Mouse (Mus musculus) G1E (cell line): ENCODE results near the gene Ghrhr. TPM values are rescaled to one million over a fixed set of nuclear protein-coding genes. Genes with fewer than 3 reads are reported as not detected.
A peak's percentile ranks its signal among the peaks of the same experiment; 100 is the strongest.

Experiments
- ATAC-seq: 2 replicates; pipeline ENCODE4 v1.8.0; 2016; ENCODE audit warnings: mild to moderate bottlenecking; ENCODE audit not compliant: insufficient number of reproducible peaks, poor library complexity, low FRiP score, severe bottlenecking; ENCODE audit errors: extremely low read depth
- DNase-seq: peaks from one replicate; pipeline ENCODE4 v3.0.0; 2012; ENCODE audit warnings: low spot score
- H3K27me3 ChIP-seq: 2 replicates; pipeline ENCODE4 v1.6.1; 2012; ENCODE audit warnings: mild to moderate bottlenecking, low read length, inconsistent platforms; ENCODE audit not compliant: insufficient read depth
- H3K36me3 ChIP-seq: replicated peaks from 2 replicates; pipeline ENCODE3; 2012; ENCODE audit warnings: mild to moderate bottlenecking, inconsistent platforms
- H3K4me1 ChIP-seq: 2 replicates; pipeline ENCODE4 v1.6.1; 2012; ENCODE audit warnings: low read depth, low read length, inconsistent platforms, mixed read lengths; ENCODE audit not compliant: insufficient read depth
- H3K4me3 ChIP-seq: 2 replicates; pipeline ENCODE4 v1.5.1; 2012; ENCODE audit warnings: low read depth, mild to moderate bottlenecking, inconsistent platforms, low read length, moderate library complexity, mixed read lengths
- H3K9me3 ChIP-seq: replicated peaks from 2 replicates; pipeline ENCODE4 v1.6.1; 2012; ENCODE audit warnings: inconsistent platforms
- CTCF ChIP-seq: IDR thresholded peaks from 2 replicates; pipeline ENCODE4 v1.5.1; 2012; ENCODE audit warnings: low read depth, low read length, inconsistent platforms, mixed read lengths
- GATA1 ChIP-seq: IDR thresholded peaks from 2 replicates; pipeline ENCODE4 v1.6.1; 2012; ENCODE audit warnings: borderline replicate concordance, low read length, inconsistent platforms, mixed read lengths
- GATA2 ChIP-seq: IDR thresholded peaks from 2 replicates; pipeline ENCODE4 v1.6.1; 2012; ENCODE audit warnings: low read depth, low read length, inconsistent platforms, borderline replicate concordance
- POLR2AphosphoS5 ChIP-seq: IDR thresholded peaks from 2 replicates; pipeline ENCODE4 v1.6.1; 2012; ENCODE audit warnings: low read depth, low read length, inconsistent platforms; ENCODE audit not compliant: insufficient replicate concordance
- TAL1 ChIP-seq: conservative IDR thresholded peaks from 2 replicates; pipeline ENCODE4 v1.6.1; 2012; ENCODE audit warnings: low read depth, low read length, inconsistent platforms, mixed read lengths
- polyA plus RNA-seq: library from polyadenylated mRNA; stranded (reverse); fragments of >175 nt; gene quantifications from 2 replicates; pipeline ENCODE4 v1.2.3, GENCODE M21; 2012
- total RNA-seq, 2 experiments: library from RNA; stranded (forward) in 1 of 2; stranded (reverse) in 1 of 2; fragments of 200-1000 nt in 1 of 2; fragments of >200 nt in 1 of 2; fragmentation: Nextera tagmentation in 1 of 2; gene quantifications; 2 replicates each; pipeline ENCODE4 v1.2.3; 2014 to 2017

Gene Ghrhr
- total and polyA plus RNA-seq, 3 experiments: 0.11 TPM; not detected in 2

- DNase-seq (no peak), ATAC-seq (no peak)
- TF ChIP-seq TAL1 (no peak), GATA1 (no peak), POLR2AphosphoS5 (no peak), CTCF (no peak), GATA2 (no peak)
- Histone ChIP-seq H3K4me1 (no peaks in the 10 kb centered on the region), H3K36me3 (no peaks in the 10 kb centered on the region), H3K4me3 (no peak overlapping the region), H3K9me3 (no peaks in the 10 kb centered on the region), H3K27me3 (no peaks in the 10 kb centered on the region; the same call in 1 of the 2 replicates)
Observed at GRCm38 (mm10) chr6:55388546-55389169, 12.6 kb downstream of the Ghrhr start.

GRCm38 (mm10) chr6:55389321-55389720, 13.2 kb downstream of the Ghrhr start:
- Histone ChIP-seq H3K9me3 (no peaks in the 10 kb centered on the region), H3K4me1 (no peaks in the 10 kb centered on the region), H3K4me3 (no peak overlapping the region), H3K27me3 (no peaks in the 10 kb centered on the region; the same call in 1 of the 2 replicates), H3K36me3 (no peaks in the 10 kb centered on the region)
- DNase-seq (no peak), ATAC-seq (no peak)
- no peak for TF ChIP-seq GATA2
- TF ChIP-seq TAL1: no peak
- TF ChIP-seq GATA1: no peak
- no peak for TF ChIP-seq POLR2AphosphoS5
- no peak for TF ChIP-seq CTCF

GRCm38 (mm10) chr6:55391814-55392213, 15.7 kb downstream of the Ghrhr start:
- no peak overlapping the region for H3K4me3 ChIP-seq
- no peaks in the 10 kb centered on the region for H3K4me1 ChIP-seq
- no peaks in the 10 kb centered on the region for H3K36me3 ChIP-seq
- peaks cover 3% of the 10 kb centered on the region; the same call in 1 of the 2 replicates for H3K27me3 ChIP-seq
- TF ChIP-seq POLR2AphosphoS5 (no peak), TAL1 (no peak), GATA2 (no peak), CTCF (no peak), GATA1 (no peak)
- H3K9me3 ChIP-seq: no peaks in the 10 kb centered on the region
- no peak for DNase-seq
- ATAC-seq: no peak

GRCm38 (mm10) chr6:55392453-55392852, 16.4 kb downstream of the Ghrhr start:
- no peak for ATAC-seq

GRCm38 (mm10) chr6:55394854-55395253, 18.8 kb downstream of the Ghrhr start:
- DNase-seq (no peak), ATAC-seq (no peak)
- TF ChIP-seq GATA1: no peak
- no peak for TF ChIP-seq GATA2
- no peak for TF ChIP-seq CTCF
- no peak for TF ChIP-seq TAL1
- no peak overlapping the region for H3K4me3 ChIP-seq
- H3K4me1 ChIP-seq: no peaks in the 10 kb centered on the region
- H3K9me3 ChIP-seq: no peaks in the 10 kb centered on the region
- H3K27me3 ChIP-seq: peaks cover 5% of the 10 kb centered on the region; the same call in 1 of the 2 replicates
- no peaks in the 10 kb centered on the region for H3K36me3 ChIP-seq

More at GRCm38 (mm10) chr6:55392453-55392852, 16.4 kb downstream of the Ghrhr start:
- H3K9me3 ChIP-seq: no peaks in the 10 kb centered on the region
- peak; percentile 42; the same call in 1 of the 2 replicates for TF ChIP-seq CTCF
- TF ChIP-seq GATA2: no peak
- H3K27me3 ChIP-seq: peaks cover 5% of the 10 kb centered on the region; the same call in 1 of the 2 replicates
- H3K4me3 ChIP-seq: no peak overlapping the region
- no peaks in the 10 kb centered on the region for H3K4me1 ChIP-seq
- DNase-seq: peak; percentile 13
- H3K36me3 ChIP-seq: no peaks in the 10 kb centered on the region

- H3K4me1 ChIP-seq: no peaks in the 10 kb centered on the region
- TF ChIP-seq GATA1 (no peak), GATA2 (no peak), CTCF (no peak), TAL1 (no peak), POLR2AphosphoS5 (no peak)
- no peak overlapping the region for H3K4me3 ChIP-seq
- DNase-seq (no peak), ATAC-seq (no peak)
- no peaks in the 10 kb centered on the region for H3K36me3 ChIP-seq
- H3K9me3 ChIP-seq: no peaks in the 10 kb centered on the region
- H3K27me3 ChIP-seq: peaks cover 5% of the 10 kb centered on the region; the same call in 1 of the 2 replicates
Observed at GRCm38 (mm10) chr6:55396176-55396575, 20.1 kb downstream of the Ghrhr start.
